In the genomic region with DNA sequence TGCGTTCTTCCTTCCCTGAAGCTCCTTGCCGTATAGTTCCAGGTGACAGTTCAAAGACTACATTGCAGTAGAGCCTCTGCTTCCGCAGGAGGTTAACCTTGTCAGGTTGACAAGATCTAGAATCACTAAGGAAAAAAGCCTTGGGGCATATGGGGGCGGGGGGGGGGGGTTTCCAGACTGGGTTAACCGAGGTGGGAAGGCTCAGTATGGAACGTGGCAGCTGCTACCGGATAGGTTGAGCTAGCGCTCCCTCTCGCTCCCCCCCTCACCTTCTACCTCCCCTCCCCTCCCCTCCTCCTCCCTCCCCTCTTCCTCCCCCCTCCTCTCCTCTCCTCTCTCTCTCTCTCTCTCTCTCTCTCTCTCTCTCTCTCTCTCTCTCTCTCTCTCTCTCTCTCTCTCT, we compare ENCODE assay signal across 17 mouse cellular contexts. TPM values are rescaled to one million over a fixed set of nuclear protein-coding genes. Genes with fewer than 3 reads are reported as not detected.
DNase-seq lines count a peak whose midpoint lies in the region; ATAC-seq lines count a peak whose summit lies in the region.
"Had no signal": no experiment of that assay in that cellular context is flagged by ENCODE, and none has a peak within 500 bp of the region (broad histone marks: within the 10 kb centered on the region; RNA-seq: fewer than 3 reads in every experiment).

No protein-coding gene starts in this region.

- ATAC-seq in hindbrain, embryonic 11.5 days (ENCODE audit: low FRiP score) = no peak
- 0 out of 2 replicates have a peak, but pooled peaks have one; percentile 43 for ATAC-seq in hindbrain, embryonic 12.5 days (ENCODE audit: low FRiP score)
- ATAC-seq in erythroid progenitor cell, adult 5-6 weeks (replicated peaks; ENCODE audit: low FRiP score, poor library complexity, severe bottlenecking) = no peak
- ATAC-seq: Patski had no signal

- WGBS in hindbrain, embryonic 10.5 days = 11% methylated on average over 9 of the region's 9 CpGs
- 12% methylated on average over 7 of the region's 9 CpGs for WGBS in hindbrain, embryonic 11.5 days
- 9% methylated on average over 9 of the region's 9 CpGs for WGBS in hindbrain, embryonic 12.5 days

- H3K9me3 ChIP-seq in hindbrain, embryonic 10.5 days = no peaks in the 10 kb centered on the region
- H3K9me3 ChIP-seq in hindbrain, embryonic 11.5 days (ENCODE audit: control insufficient read depth, low read length) = no peaks in the 10 kb centered on the region
- H3K9me3 ChIP-seq in hindbrain, embryonic 12.5 days (replicated peaks) = no peaks in the 10 kb centered on the region
- H3K9me3 ChIP-seq: forebrain, embryonic 12.5 days; heart, embryonic 10.5 days; limb, embryonic 15.5 days; liver, embryonic 15.5 days had no signal

- no peak overlapping the region for H3K4me2 ChIP-seq in hindbrain, embryonic 11.5 days (replicated peaks; ENCODE audit: low read depth, low read length)
- H3K4me2 ChIP-seq in hindbrain, embryonic 12.5 days (replicated peaks) = peak overlapping the region; percentile 19; the same call in 1 of the 2 replicates
- H3K4me2 ChIP-seq: forebrain, embryonic 12.5 days; limb, embryonic 15.5 days; liver, embryonic 15.5 days had no signal

- H3K27me3 ChIP-seq in hindbrain, embryonic 10.5 days (ENCODE audit: insufficient read depth, poor library complexity, severe bottlenecking) = no peaks in the 10 kb centered on the region
- H3K27me3 ChIP-seq in hindbrain, embryonic 11.5 days (ENCODE audit: control insufficient read depth, insufficient read depth, low read length) = no peaks in the 10 kb centered on the region
- H3K27me3 ChIP-seq in hindbrain, embryonic 12.5 days = no peaks in the 10 kb centered on the region; the same call in 1 of the 2 replicates
- H3K27me3 ChIP-seq: forebrain, embryonic 12.5 days; limb, embryonic 15.5 days; liver, embryonic 15.5 days had no signal

- no peaks in the 10 kb centered on the region for H3K36me3 ChIP-seq in hindbrain, embryonic 10.5 days
- H3K36me3 ChIP-seq in hindbrain, embryonic 11.5 days (ENCODE audit: control insufficient read depth, insufficient read depth, low read length) = no peaks in the 10 kb centered on the region
- no peaks in the 10 kb centered on the region for H3K36me3 ChIP-seq in hindbrain, embryonic 12.5 days
- H3K36me3 ChIP-seq: forebrain, embryonic 12.5 days; heart, embryonic 10.5 days; limb, embryonic 15.5 days; liver, embryonic 15.5 days had no signal

- H3K27ac ChIP-seq in hindbrain, embryonic 10.5 days = no peak overlapping the region
- no peak overlapping the region for H3K27ac ChIP-seq in hindbrain, embryonic 11.5 days (ENCODE audit: low read depth, low read length)
- H3K27ac ChIP-seq in hindbrain, embryonic 12.5 days = no peak overlapping the region
- H3K27ac ChIP-seq: forebrain, embryonic 12.5 days; heart, embryonic 10.5 days; kidney, postnatal 0 days; left cerebral cortex, adult 2 months; limb, embryonic 15.5 days; liver, embryonic 15.5 days had no signal

- DNase-seq in hindbrain, embryonic 10.5 days (ENCODE audit: low spot score) = peak; percentile 38
- no peak for DNase-seq in hindbrain, embryonic 11.5 days (ENCODE audit: low spot score)
- DNase-seq in induced T-regulatory cell, adult 2 months (ENCODE audit: low read depth) = peak; percentile 44
- peak; percentile 23 for DNase-seq in naive thymus-derived CD4-positive, alpha-beta T cell, adult 2 months (ENCODE audit: low read depth)
- no peak for DNase-seq in thymus, adult 18-20 months
- DNase-seq: cerebellum, adult 11-12 months; kidney, adult 11 months had no signal

- 0 out of 2 replicates have a peak overlapping the region, but pooled peaks have one; percentile 13 for H3K4me3 ChIP-seq in hindbrain, embryonic 10.5 days
- H3K4me3 ChIP-seq in hindbrain, embryonic 11.5 days (ENCODE audit: low read depth, low read length) = no peak overlapping the region
- H3K4me3 ChIP-seq in hindbrain, embryonic 12.5 days = no peak overlapping the region
- H3K4me3 ChIP-seq: forebrain, embryonic 12.5 days; heart, embryonic 10.5 days; left cerebral cortex, adult 2 months; limb, embryonic 15.5 days; liver, embryonic 15.5 days had no signal

- H3K4me1 ChIP-seq in hindbrain, embryonic 10.5 days (replicated peaks) = peaks cover 26% of the 10 kb centered on the region
- H3K4me1 ChIP-seq in hindbrain, embryonic 11.5 days (replicated peaks; ENCODE audit: control insufficient read depth, insufficient read depth, low read length) = no peaks in the 10 kb centered on the region
- peaks cover 18% of the 10 kb centered on the region for H3K4me1 ChIP-seq in hindbrain, embryonic 12.5 days
- H3K4me1 ChIP-seq: heart, embryonic 10.5 days; liver, embryonic 15.5 days had no signal

- H3K9ac ChIP-seq in hindbrain, embryonic 11.5 days (ENCODE audit: low read depth, low read length) = no peak overlapping the region
- H3K9ac ChIP-seq in hindbrain, embryonic 12.5 days = no peak overlapping the region
- H3K9ac ChIP-seq: forebrain, embryonic 12.5 days; limb, embryonic 15.5 days; liver, embryonic 15.5 days had no signal

RNA-seq across cellular contexts. Expression of gene Cks2, which starts 26.4 kb away (rescaled TPM):
- polyA plus RNA-seq in hindbrain, embryonic 10.5 days (2016; fragmentation: Nextera tagmentation; extraction: Ambion mirVana) = 329 and 366 TPM in 2 replicates
- polyA plus RNA-seq in hindbrain, embryonic 11.5 days (2014; fragmentation: Nextera tagmentation; extraction: Ambion mirVana) = 298 and 307 TPM in 2 replicates
- 161 and 183 TPM in 2 replicates for polyA plus RNA-seq in hindbrain, embryonic 12.5 days (2016; fragmentation: Nextera tagmentation; extraction: Ambion mirVana)
- 498 and 632 TPM in 2 replicates for total RNA-seq in erythroid progenitor cell, adult 5-6 weeks (2015; ENCODE audit: low replicate concordance)
- total RNA-seq in erythroid progenitor cell, adult 5-6 weeks (2017; ENCODE audit: low replicate concordance) = 273 and 310 TPM in 2 replicates

RNA-seq across cellular contexts. Expression of gene Secisbp2, which starts 32.9 kb away (rescaled TPM):
- 27.4 and 31.6 TPM in 2 replicates for polyA plus RNA-seq in hindbrain, embryonic 10.5 days (2016; fragmentation: Nextera tagmentation; extraction: Ambion mirVana)
- 30.0 and 35.3 TPM in 2 replicates for polyA plus RNA-seq in hindbrain, embryonic 11.5 days (2014; fragmentation: Nextera tagmentation; extraction: Ambion mirVana)
- 28.9 and 34.4 TPM in 2 replicates for polyA plus RNA-seq in hindbrain, embryonic 12.5 days (2016; fragmentation: Nextera tagmentation; extraction: Ambion mirVana)
- total RNA-seq in erythroid progenitor cell, adult 5-6 weeks (2015; ENCODE audit: low replicate concordance) = 24.1 and 28.9 TPM in 2 replicates
- 27.6 and 31.5 TPM in 2 replicates for total RNA-seq in erythroid progenitor cell, adult 5-6 weeks (2017; ENCODE audit: low replicate concordance)

RNA-seq across cellular contexts. Expression of gene Shc3, which starts 49.4 kb away (rescaled TPM):
- 1.9 and 3.2 TPM in 2 replicates for polyA plus RNA-seq in hindbrain, embryonic 10.5 days (2016; fragmentation: Nextera tagmentation; extraction: Ambion mirVana)
- 3.4 and 5.6 TPM in 2 replicates for polyA plus RNA-seq in hindbrain, embryonic 11.5 days (2014; fragmentation: Nextera tagmentation; extraction: Ambion mirVana)
- 5.1 and 7.0 TPM in 2 replicates for polyA plus RNA-seq in hindbrain, embryonic 12.5 days (2016; fragmentation: Nextera tagmentation; extraction: Ambion mirVana)
- total RNA-seq in erythroid progenitor cell, adult 5-6 weeks (2015; ENCODE audit: low replicate concordance) = not detected in 2 replicates
- total RNA-seq in erythroid progenitor cell, adult 5-6 weeks (2017; ENCODE audit: low replicate concordance) = not detected in 2 replicates
- total RNA-seq: granulocyte monocyte progenitor cell, adult 5-6 weeks had no signal
- polyA plus RNA-seq: liver, embryonic 15.5 days had no signal

Comparison
In these comparisons a context has a peak if more than half of its experiments do, and no peak if none do; other contexts are left out.
1. DNase-seq: peak in hindbrain, embryonic 10.5 days (single experiment), induced T-regulatory cell, adult 2 months (single experiment) and naive thymus-derived CD4-positive, alpha-beta T cell, adult 2 months (single experiment); none in hindbrain, embryonic 11.5 days (single experiment) and thymus, adult 18-20 months (0 of 2).